Mouse (Mus musculus) limb, embryonic 14.5 days (tissue): ENCODE measurements around the gene Sp6. TPM values are rescaled to one million over a fixed set of nuclear protein-coding genes. Genes with fewer than 3 reads are reported as not detected.

Source experiments
- ATAC-seq: fragments of 200-750 bp; cut with Nextera tagmentation; 2 replicates; pipeline ENCODE4 v1.8.0; 2017; ENCODE audit warnings: low read depth, moderate number of reproducible peaks, moderate TSS enrichment; ENCODE audit not compliant: low FRiP score
- DNase-seq: peaks from one replicate; pipeline ENCODE4 v3.0.0-alpha.2; 2015; ENCODE audit warnings: low spot score
- H3K27ac ChIP-seq: fragments of 300-500 bp; sonication (generic); replicated peaks from 2 replicates; pipeline ENCODE4 v1.5.1; 2014; ENCODE audit warnings: low read depth, mild to moderate bottlenecking, low read length, moderate library complexity, mixed read lengths
- H3K27me3 ChIP-seq: fragments of 300-500 bp; sonication (generic); 2 replicates; pipeline ENCODE4 v1.6.1; 2014; ENCODE audit warnings: low read length, mixed read lengths; ENCODE audit not compliant: control insufficient read depth, insufficient read depth
- H3K36me3 ChIP-seq: fragments of 300-500 bp; sonication (generic); 2 replicates; pipeline ENCODE4 v1.6.1; 2014; ENCODE audit warnings: mild to moderate bottlenecking, low read length, moderate library complexity, mixed read lengths; ENCODE audit not compliant: control insufficient read depth, insufficient read depth
- H3K4me1 ChIP-seq: fragments of 300-500 bp; sonication (generic); 2 replicates; pipeline ENCODE4 v1.6.1; 2014; ENCODE audit warnings: antibody characterized with exemption, low read length, mixed read lengths; ENCODE audit not compliant: control insufficient read depth, insufficient read depth
- H3K4me2 ChIP-seq: fragments of 300-500 bp; sonication (generic); replicated peaks from 2 replicates; pipeline ENCODE4 v1.6.1; 2014; ENCODE audit warnings: low read depth, mild to moderate bottlenecking, low read length, moderate library complexity; ENCODE audit not compliant: severe bottlenecking
- H3K4me3 ChIP-seq: fragments of 300-500 bp; sonication (generic); replicated peaks from 2 replicates; pipeline ENCODE4 v1.5.1; 2014; ENCODE audit warnings: low read length
- H3K9ac ChIP-seq: fragments of 300-500 bp; sonication (generic); 2 replicates; pipeline ENCODE4 v1.6.1; 2014; ENCODE audit warnings: mild to moderate bottlenecking, low read depth, low read length, moderate library complexity; ENCODE audit not compliant: severe bottlenecking
- H3K9me3 ChIP-seq: fragments of 300-500 bp; sonication (generic); 2 replicates; pipeline ENCODE4 v1.6.1; 2016; ENCODE audit warnings: low read length; ENCODE audit not compliant: control insufficient read depth
- POLR2A ChIP-seq: fragments of 200-500 bp; IDR thresholded peaks from 2 replicates; pipeline ENCODE4 v1.8.0; 2012; ENCODE audit warnings: inconsistent platforms, mild to moderate bottlenecking, moderate library complexity, borderline replicate concordance; ENCODE audit not compliant: insufficient read depth, insufficient read length; ENCODE audit errors: extremely low read depth
- WGBS: fragments of 180-500 bp; shearing (Covaris S2); extraction: QIAGEN DNeasy Blood & Tissue Kit; methylation state at CpG from one replicate; pipeline ENCODE4 v1.1.7; 2014; 5-methylcytosine and 5-hydroxymethylcytosine counted together
- polyA plus RNA-seq, 2 experiments: library from polyadenylated mRNA; depleted of rRNA in 1 of 2; stranded (reverse) in 1 of 2; unstranded in 1 of 2; fragments of >200 nt; fragmentation: Nextera tagmentation in 1 of 2; extraction: Ambion mirVana in 1 of 2; gene quantifications; 2 replicates each; pipeline versions ENCODE4 v1.2.1 to v1.2.3; 2012 to 2014

The Sp6 gene
- polyA plus RNA-seq, 2 experiments, result 4.5 to 5.6 TPM

DNA sequence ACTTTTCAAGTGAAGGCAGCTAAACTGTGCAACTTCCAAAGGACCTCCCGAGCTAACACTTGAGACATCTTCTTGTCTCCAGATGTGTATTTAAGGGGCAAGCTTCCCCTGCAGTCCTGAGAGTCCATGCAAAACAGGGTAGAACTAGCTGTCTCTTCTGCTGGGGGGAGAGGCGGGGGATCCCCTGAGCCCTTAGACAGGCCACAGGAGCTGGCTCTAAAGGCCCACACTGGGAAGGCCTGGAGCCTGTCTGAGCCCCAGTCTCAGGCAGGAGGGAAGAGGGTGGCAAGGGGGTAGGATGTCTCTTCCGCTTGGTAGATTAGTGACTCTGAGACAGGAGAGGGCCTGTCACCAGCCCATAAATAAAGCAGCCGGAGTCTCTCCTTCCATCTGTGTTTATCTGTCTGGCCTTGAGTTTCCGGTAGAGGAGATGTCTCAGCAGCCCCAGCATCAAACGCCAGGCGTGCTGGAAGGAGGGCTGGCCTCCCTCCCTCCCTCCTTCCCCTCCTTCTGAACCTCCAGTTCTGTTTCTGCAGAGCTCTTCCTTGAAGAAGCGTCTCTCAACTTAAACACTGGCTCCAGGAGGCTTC lies 20.4 kb upstream of the Sp6 start:
- no peak overlapping the region for H3K27ac ChIP-seq
- H3K4me3 ChIP-seq, result no peak overlapping the region
- H3K4me2 ChIP-seq, result no peak overlapping the region
- H3K9ac ChIP-seq, result no peak overlapping the region
- ATAC-seq (no peak), DNase-seq (peak; percentile 46)
- no peaks in the 10 kb centered on the region for H3K36me3 ChIP-seq
- WGBS, result 20% methylated on average over 8 of the region's 8 CpGs
- peaks cover 19% of the 10 kb centered on the region for H3K4me1 ChIP-seq
- H3K9me3 ChIP-seq, result no peaks in the 10 kb centered on the region
- no peak for TF ChIP-seq POLR2A
- H3K27me3 ChIP-seq, result peaks cover 3% of the 10 kb centered on the region; the same call in 1 of the 2 replicates

GRCm38 (mm10) chr11:96995031-96995430 lies 18.2 kb upstream of the Sp6 start:
- Histone ChIP-seq H3K9ac (no peak overlapping the region), H3K9me3 (no peaks in the 10 kb centered on the region), H3K36me3 (no peaks in the 10 kb centered on the region), H3K4me1 (peaks cover 11% of the 10 kb centered on the region), H3K4me3 (no peak overlapping the region), H3K27ac (no peak overlapping the region), H3K4me2 (no peak overlapping the region), H3K27me3 (peaks cover 3% of the 10 kb centered on the region; the same call in 1 of the 2 replicates)
- DNase-seq (no peak), ATAC-seq (no peak)
- TF ChIP-seq POLR2A, result no peak
- WGBS, result 23% methylated on average over 5 of the region's 5 CpGs

DNA sequence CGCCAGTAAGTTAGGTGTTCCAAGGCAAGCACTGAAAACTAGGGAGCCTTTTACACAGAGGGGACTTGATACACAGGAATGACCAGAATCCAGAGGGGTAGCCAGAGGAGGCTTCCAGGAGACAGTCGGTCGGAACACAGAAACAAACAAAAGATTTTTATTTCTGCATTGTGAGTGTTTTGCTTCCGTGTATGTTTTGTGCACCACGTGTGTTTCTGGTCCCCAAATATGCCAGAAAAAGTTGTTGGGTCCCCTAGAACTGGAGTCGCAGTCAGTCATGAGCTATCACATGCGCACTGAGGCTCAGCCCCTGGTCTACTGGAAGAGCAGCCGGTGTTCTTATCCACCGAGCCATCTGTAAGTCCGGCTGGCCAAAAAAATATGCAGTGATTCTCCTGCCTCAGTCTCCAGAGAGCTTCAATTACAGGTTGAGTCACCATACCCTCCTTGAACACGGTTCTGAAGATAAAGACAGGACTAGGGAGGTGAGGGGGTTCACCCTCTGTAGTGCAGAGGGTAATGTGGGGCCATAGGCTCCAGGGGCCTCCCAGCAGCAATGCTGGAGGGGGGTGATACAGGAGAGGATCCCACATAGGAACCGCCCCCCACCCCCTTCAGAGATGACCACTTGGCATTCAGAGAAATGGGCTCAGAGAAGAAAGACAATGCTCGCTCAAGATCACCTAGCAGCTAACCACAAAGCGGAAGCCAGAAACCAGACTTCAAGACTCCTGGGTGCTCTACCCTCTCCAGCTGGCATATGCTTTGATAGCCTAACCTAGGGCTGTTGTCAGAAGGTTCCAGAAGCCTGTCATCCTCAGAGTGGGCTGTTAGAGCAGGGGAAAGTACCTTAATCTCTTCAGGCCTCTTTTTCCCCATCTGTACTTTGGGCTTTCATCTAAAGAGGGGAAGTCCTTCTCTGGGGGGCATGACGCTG lies 17.1 kb upstream of the Sp6 start:
- no peak overlapping the region for H3K9ac ChIP-seq
- WGBS, result 80% methylated on average over 15 of the region's 15 CpGs
- H3K4me2 ChIP-seq, result no peak overlapping the region
- ATAC-seq (no peak), DNase-seq (no peak)
- peaks cover 11% of the 10 kb centered on the region for H3K4me1 ChIP-seq
- peaks cover 3% of the 10 kb centered on the region; the same call in 1 of the 2 replicates for H3K27me3 ChIP-seq
- no peaks in the 10 kb centered on the region for H3K36me3 ChIP-seq
- TF ChIP-seq POLR2A, result no peak
- no peak overlapping the region for H3K4me3 ChIP-seq
- no peaks in the 10 kb centered on the region for H3K9me3 ChIP-seq
- H3K27ac ChIP-seq, result no peak overlapping the region

GRCm38 (mm10) chr11:96996773-96997379 lies 16.3 kb upstream of the Sp6 start:
- H3K9me3 ChIP-seq, result no peaks in the 10 kb centered on the region
- ATAC-seq, result no peak
- peaks cover 11% of the 10 kb centered on the region for H3K4me1 ChIP-seq
- H3K36me3 ChIP-seq, result no peaks in the 10 kb centered on the region
- peak overlapping the region; percentile 27 for H3K4me3 ChIP-seq
- no peak for TF ChIP-seq POLR2A
- peaks cover 3% of the 10 kb centered on the region; the same call in 1 of the 2 replicates for H3K27me3 ChIP-seq
- H3K27ac ChIP-seq, result no peak overlapping the region
- WGBS, result 21% methylated on average over 14 of the region's 17 CpGs
- peak overlapping the region; percentile 59 for H3K9ac ChIP-seq
- H3K4me2 ChIP-seq, result peak overlapping the region; percentile 53
- DNase-seq, result no peak

DNA sequence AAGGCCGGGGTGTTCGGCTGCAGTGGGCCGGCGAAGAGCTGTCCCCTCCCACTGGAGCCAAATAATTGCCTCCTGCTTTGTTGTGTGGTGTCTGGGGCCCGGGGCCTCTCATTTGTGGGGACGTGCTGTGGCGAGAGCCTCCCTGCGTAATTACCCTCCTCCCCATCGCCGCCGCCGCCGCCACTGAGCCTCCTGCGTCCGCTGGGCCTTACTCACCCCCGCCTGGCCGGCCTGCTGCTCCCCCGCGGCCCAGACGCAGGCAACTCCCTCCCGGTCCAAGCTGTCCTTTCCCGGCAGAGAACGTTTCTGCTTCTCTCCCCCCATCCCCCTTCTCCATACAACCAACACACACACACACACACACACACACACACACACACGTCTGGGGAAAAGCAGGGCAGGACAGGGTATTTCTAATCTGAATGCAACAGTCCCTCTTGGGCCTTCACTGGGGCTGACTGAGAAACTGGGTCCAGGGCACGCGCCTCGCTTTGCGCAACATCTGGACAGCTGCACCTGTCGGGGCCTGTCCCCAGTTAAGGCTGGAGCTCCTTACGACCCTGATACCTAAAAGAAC lies 15.7 kb upstream of the Sp6 start:
- 4% methylated on average over 19 of the region's 30 CpGs for WGBS
- Histone ChIP-seq H3K4me3 (peak overlapping the region; percentile 27), H3K9me3 (no peaks in the 10 kb centered on the region), H3K36me3 (no peaks in the 10 kb centered on the region), H3K9ac (peak overlapping the region; percentile 59), H3K27ac (no peak overlapping the region), H3K4me2 (peak overlapping the region; percentile 53), H3K27me3 (peaks cover 3% of the 10 kb centered on the region; the same call in 1 of the 2 replicates), H3K4me1 (peaks cover 11% of the 10 kb centered on the region)
- ATAC-seq, result 0 out of 2 replicates have a peak, but pooled peaks have one; percentile 37
- no peak for DNase-seq
- no peak for TF ChIP-seq POLR2A
